Mouse (Mus musculus) T-helper 17 cell (primary cell): ENCODE results near the gene Cit.

Source experiments
- in situ Hi-C, 2 experiments: fragments of 300-600 bp; cut with MboI, MseI; formaldehyde crosslinking; loops; 1 replicate in 1 of 2; 2 replicates in 1 of 2; pipeline ENCODE4 v1.15.1; 2025; ENCODE audit warnings: high pct_unique_total_duplicates in 2 of 2

Gene Cit

DNA sequence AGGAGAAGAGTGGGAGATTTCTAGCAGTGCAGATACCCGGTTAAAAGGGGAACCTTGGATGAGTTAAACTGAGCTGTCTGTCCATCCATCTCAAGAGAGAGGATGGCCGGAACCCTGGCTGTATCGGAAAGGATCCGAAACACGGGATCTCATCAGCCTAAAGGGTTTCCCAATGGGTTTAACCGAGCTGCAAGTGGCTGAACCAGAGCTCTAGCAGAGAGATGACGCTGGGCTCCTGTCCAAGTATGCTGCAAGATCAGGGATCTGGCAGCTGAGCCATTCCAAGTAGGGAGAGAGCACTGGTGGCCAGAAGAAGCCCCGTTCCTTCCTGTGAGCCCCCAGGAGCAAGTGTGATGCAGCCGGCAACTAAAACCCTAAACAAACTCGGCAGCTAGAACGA lies 64.0 kb downstream of the Cit start:
- in situ Hi-C loops: no loop called here

DNA sequence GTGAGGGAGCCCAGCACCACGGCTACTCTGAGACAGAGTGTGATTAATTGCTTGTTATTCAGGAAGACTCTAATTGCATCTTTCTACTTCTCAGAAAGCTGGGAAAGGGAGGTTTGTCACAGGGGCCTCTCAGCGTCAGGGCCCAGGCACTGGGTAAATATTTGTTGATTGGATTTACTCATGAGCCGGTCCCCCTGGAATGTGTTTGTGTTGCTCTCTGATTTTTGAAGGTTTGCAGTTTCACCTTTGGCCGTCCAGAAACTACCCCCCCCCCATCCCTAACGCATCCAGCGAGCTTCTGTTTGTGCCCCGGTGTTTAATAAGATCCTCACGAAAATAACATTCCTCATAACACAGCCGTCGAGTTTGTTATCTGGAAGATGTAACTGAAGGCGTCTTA lies 65.4 kb downstream of the Cit start:
- in situ Hi-C loops: no loop called here

DNA sequence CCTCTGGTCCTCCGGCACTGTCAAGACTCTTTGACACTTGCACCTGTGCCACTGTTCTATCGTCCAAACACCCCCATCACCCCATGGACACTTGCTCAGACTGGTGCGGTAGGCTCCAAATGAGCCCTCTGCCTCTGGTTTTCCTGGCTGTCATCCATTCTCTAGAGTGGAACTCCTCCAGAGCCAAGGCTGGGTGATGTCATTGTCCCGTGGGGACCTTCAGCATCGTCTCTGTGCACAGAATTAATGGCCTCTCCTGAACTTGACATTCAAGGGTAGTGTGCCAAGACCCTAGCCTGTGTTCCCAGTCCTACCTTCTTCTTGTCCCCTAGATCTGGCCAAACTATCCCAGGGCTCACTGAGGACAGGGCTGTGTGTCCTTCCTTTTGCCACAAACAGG lies 70.4 kb downstream of the Cit start:
- in situ Hi-C loops: no loop called here

DNA sequence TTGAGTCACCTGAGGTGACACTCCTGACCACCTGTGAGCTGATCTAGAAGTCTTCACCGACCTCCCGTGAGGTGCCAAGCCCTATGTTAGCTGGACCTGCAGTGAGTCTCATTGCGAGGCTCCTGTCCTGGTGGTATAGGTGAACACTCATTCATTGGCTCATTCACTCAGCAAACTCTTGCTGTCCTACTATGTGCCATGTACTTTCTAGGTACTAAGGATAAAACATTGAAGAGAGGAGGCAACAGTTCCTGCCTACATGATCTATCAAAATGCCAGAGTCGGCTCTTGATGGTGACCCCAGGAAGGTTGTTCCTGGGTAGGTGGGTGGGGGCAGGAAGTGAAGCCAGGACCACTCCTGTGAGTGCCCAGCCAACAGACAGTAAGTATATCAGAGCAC lies 72.9 kb downstream of the Cit start:
- in situ Hi-C loops: no loop called here

DNA sequence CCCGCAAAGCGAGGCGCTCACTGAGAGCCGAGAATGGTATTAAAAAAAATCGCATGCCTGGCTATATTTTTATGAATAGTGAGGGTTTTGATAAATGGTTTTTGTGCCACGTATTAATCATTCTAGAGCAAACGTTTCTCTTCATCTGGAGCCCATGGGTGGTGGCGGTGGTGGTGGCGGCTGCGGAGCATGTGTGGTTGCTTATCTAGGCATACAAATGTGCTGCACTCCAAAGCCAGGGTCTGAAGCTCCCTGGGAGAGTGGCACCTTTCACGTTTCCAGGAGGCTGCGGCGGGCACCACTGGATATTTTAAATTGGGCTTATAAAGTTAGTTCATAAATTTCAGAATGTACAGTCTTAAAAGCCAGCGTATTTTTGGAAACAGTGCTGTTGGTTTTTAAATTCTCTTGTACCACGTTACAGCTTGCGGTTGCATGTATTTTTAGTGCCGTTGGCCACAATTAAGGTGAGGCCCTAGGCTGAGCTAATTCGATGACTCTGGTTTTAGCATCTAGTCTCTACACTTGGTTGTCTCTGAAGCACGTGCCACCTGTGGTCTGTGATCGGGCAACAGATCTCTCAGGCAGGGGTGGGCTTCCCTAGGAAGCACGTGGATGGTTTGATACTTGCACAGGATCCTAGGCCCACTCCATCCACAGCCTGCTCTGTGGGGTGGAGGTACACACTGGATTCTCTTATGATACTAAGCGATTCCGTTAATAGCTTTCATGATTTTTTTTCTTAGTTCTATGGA lies 73.7 kb downstream of the Cit start:
- in situ Hi-C loops: no loop called here

DNA sequence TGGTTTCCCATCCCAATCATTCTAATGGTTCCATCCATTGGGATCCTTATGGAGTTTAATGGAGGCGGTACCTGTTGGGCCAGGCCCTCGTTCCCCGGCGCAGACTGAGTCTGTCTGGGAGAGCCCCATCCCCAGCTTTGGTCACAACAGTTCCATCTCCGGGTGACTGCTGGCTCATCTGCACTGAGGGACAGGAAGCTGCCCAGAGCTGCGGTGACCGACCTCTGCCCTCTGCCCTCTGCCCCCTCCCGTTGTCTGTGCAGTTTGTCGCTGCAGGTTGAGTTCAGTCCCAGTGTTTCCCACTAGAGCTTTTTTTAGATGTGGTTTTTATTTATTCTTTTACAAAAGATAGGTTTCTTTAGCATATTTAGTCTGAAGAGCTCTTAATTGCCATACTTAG lies 76.9 kb downstream of the Cit start:
- in situ Hi-C loops: no loop called here

DNA sequence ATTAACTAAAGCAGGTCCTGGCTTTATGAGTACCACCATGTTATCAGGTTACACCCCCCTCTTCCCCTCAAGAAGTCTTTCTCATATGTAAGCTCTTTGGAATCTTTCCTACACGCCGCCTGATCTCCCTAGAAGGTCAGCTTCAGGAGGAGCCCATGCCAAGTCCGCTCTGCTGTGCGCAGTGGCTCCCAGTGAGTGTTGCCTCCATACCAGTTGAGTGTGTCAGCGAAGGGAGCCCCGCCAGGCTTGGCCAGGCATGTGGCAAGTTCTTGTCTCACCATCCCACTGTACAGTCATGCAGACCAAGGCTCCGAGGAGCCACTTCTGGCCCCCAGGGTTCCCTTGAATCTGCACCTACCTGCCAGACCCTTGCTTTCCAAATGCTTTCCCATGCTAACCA lies 79.9 kb downstream of the Cit start:
- in situ Hi-C loops: no loop called here

DNA sequence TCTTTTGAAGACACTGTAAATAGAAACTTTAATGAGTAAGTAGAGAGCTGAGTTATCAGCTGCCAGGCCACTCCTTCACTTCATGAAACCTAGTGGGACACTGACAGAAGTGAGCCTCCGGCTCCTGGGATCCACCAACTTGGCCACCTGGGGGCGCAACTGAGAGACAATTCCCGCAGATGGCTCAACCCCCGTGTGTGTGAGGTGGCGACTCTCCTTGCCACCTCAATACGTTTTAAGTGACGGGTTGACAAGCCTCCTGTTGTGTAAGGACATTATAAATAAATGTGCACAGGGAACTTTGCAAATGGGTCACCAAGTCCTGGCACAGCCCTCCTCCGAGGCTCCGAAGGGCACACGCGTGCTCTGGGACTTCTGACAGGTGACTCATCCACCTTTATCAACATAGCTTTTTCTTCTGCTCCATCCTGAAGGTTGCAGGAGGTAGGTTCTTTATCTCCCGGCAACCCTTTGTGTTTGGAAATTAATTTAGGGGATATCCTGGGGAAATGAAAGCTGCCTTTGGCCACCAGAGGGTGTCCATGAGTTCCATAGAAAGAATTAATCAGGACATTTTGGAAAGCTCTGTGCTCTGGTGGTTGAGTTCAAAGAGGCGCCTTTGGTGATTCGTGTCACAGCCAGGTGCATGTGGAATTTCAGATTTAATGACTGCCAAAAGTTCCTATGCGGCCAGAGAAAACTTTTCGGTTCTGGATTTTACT lies 83.9 kb downstream of the Cit start:
- in situ Hi-C loops: no loop called here

DNA sequence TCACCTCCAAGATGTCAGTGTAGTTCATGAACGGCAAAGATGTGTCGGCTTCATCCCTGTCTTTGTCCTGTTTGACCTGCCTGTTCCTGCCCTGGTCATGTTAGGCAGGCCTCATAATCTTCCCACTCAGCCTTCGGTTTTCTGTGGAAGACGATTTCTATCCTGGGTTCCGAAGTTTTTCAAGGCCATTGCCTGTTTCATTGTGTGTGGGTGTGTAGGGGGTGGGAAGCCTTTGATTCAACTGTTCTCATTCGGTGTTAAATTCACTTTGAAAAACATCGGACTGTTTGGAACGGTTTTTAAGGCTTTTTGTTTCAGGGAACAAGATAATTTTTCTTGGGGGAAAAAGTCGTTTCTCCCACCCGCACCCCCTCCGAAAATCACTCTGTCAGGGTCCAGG lies 87.2 kb downstream of the Cit start:
- in situ Hi-C loops: no loop called here

DNA sequence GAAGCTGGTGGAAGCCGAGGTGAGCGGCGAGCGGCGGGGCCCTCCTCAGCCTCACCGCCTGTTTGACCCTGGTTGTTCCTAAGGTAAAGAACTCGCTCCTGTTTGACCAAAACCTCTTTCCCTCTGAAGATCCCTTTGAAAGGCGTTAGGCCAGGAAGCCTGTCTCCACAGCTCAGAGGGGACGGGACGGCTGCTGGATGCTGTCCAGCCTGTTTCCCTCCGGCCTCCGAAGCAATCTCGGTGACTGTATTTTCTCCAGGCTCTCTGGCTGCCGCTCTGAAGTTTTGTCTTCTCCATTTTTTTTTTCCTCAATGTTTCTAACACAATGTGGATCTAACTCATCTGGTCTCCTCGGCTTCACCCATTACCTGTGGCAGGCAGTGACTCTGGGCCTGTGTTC lies 91.8 kb downstream of the Cit start:
- in situ Hi-C loops: no loop called here

DNA sequence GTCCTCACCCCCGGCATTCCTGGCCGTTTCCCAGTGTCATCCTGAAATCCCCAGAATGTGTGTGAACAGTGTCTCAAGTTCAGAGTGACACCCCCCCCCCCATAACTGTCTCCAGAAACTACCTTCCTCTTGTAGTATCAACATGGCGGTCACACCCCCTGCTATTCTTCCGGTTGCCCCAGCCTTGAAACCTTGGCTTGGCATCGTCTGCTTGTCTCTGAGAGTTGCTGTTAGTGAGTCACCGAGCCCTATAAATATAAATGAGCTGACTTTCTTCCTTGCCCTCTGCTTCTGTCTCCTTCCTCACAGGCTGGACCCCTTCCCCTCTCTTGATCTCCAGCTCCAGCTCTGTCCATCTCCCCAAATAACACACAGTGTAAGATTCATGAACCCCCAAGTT lies 92.5 kb downstream of the Cit start:
- in situ Hi-C loops: no loop called here

DNA sequence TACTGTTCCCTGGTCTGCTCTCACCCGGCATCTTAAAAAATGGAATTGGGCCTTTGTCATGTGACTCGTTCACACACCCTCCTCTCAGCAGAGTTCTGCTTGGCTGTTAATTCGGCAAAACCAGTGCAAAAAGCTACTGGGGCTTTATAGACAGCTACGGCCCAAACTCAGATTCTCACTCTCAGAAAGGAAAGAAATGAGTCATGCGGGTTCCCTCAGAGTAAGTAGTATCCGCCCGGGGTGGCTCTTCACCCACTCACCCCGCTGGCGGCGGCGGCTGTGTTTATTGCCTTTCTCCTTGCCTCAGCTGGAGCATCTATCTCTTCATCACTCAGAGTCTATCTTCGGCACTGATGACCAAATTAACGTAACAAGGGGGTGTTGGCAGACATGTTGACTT lies 93.9 kb downstream of the Cit start:
- in situ Hi-C loops: no loop called here

DNA sequence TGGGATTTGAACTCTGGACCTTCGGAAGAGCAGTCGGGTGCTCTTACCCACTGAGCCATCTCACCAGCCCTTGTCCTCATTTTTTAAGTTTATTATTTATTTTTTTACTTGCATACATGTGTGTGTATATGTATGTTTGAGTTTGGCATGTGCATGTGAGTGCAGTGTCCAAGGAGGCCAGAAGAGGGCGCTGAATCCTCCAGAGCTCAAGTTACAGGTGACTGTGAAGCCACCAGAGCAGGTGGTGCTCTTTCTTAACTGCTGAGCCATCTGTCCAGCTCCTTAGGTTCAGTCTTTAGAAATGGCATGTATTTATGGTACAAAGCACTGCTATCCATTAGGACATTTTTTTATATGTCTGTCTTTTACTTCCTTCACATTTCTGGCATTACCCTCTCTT lies 97.3 kb downstream of the Cit start:
- in situ Hi-C loops: no loop called here

DNA sequence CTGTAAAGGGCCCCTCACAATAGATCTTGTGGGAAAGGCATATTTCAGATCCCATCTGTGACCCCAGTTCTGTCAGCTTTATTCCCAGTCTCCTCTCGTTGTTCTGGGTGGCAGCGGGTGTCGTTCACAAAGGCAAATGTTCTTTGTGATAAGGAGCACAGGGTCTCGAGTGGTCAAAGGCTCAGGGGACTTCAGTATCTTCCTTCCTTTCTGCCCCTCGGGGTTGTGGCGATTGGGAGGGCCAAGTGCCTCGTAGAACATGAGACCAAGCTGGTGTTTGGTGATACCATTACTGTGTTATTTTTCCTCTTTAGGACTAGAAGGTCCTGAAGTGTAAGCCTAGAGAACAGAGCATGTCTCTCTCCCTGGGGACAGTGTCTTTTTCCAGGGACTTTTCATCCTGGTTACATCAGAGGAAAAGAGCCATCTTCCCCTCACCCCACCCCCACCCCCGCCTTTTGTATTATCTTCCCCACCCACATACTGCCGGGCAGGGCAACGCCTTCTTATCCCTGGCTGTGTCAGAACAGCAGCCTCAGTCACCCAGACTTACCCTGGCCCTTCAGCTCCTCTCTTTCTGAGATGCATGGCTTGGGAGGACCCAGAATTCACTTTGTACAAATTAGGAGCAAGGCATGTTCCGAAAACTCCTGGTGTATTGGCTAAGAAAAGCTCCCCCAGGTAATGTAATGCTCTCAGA lies 99.9 kb downstream of the Cit start:
- in situ Hi-C loops: no loop called here

DNA sequence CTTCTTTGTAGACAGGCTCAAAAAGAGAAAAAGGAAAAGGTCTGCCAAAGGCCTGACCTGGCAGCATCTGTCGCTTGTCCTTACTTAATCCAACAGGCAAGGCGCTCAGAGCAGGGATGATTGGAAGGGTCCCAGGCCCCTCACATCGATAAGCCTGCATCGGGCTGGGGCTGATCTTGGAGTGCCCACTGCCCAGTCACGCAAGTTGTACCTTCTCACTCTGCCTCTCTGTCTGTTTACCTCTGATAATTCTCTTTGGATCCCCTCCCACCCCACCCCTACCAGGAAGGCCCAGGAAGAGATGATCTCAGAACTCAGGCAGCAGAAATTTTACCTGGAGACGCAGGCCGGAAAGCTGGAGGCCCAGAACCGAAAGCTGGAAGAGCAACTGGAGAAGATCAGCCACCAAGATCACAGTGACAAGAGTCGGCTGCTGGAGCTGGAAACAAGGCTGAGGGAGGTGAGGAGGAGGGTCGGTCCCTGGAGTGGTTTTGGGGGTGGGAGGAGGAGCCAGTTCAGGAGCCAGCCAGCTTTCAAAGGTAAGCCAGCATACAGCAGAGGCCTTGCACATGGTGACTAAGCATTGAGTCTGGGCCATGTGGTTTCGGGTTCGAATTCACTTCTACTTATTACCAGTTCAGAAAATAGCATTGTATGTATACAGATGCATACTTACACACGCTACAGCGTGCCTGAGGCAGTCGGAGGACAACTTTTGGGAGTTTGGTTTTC lies 102.7 kb downstream of the Cit start:
- in situ Hi-C loops: no loop called here

DNA sequence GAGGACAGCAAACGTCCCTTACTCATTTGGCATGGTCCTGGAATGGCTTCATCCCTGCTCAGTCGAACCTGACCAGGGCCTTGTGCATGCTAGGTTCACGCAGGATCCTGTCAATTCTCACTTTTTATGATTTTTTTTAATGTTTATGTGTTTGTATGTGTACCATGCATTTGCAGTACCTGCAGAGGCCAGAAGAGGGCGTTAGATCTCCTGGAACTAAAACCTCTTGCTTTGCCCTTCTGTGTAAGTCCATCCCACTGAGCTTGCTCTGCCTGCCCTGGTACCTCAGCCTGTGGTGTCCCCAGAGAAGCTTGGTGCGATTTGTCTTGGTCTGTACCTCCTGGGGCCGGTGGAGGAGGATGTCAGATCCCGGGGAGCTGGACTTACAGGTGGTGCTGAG lies 105.9 kb downstream of the Cit start:
- in situ Hi-C loops: no loop called here

DNA sequence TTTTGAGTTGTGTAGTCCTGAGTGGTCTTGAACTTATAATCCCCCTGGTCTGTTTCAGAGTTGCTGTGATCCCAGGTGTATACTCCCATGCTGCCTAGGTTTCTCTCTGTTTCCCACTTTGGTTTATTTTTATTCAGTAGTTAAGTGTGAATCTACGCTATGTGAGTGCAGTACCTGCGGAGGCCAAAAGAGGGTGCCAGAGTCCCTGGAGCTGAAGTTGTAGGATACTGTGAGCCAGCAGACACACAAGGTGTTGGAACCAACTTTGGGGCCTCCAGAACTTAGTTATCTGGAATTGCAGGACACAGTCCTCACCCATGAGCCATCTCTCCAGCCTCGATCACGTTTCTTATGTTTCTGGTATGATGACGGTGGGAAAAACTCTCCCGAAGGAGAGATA lies 108.1 kb downstream of the Cit start:
- in situ Hi-C loops: no loop called here

DNA sequence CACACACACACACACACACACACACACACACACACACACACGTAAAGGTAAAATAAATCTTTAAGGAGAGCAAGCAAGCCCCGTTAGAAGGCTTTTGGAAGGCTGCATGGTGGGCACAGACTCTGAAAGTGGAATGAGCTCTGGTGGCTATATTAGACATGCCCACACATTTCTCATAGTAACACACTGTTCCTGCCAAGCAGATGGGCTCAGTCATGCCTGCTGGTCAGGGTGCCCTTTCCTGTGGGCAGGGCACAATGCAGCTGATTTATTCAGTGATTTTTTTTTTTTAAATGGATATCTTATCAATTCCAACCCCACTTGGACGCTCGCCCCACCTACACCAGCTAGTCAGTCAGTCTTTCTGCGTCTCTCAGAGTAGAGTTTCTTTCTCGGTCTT lies 109.0 kb downstream of the Cit start:
- in situ Hi-C loops: no loop called here

DNA sequence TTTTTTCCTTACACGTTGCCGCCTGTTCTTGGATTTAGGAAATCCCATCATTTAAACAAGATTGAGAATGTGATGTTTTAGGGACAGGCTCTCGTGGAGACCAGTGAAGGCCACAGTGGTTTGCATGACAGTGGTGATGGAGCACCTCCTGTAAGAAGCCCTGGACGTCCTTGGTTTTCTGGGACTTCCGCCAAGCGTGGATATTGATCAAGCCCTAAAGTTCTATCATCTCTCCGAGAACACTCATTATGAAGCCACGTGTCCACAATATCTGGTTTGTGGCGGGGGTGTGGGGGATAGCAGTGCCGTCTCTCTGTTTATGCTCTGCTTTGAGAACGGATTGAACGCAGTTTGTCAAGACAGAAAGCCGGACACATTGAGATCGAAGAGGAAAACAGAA lies 109.5 kb downstream of the Cit start:
- in situ Hi-C loops: no loop called here

DNA sequence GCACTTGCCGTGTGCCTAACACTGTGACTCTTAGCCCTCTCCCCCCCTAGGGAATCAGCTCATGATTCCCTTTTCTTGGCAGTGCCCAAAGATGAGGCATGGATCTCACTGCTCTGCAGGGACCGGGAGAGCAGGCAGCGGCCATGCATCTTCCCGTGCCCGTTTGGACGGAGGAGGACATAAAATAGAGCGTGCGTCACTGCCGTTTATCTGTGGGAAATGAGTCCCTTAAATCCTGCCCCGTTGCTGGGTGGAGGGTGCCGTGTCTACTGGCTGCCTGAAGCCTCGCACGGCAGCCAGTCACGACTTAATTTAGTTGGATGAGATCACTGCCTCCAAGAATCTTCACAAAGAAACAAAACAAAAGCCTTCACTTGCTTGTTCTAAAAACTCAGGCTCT lies 110.1 kb downstream of the Cit start:
- in situ Hi-C loops: no loop called here

DNA sequence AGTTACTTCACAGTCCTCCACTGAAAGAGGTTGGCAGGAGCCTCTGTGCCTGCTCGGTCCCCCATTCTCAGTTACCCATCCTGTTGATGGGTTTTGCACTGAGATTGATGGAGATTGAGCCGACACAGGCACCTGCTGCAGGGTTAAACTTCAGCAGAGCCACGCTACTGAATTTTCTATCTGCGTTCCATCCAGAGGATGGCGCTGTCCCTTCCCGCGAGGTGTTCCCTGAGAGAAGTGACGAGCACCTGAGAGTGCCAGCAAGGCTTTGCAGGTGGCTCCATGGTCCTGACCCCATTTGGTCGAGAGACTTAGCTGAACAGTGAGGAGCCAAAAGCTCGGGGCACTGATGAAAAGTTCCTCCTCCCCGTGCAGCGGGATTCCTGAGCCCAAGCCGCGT lies 111.0 kb downstream of the Cit start:
- in situ Hi-C loops: no loop called here

DNA sequence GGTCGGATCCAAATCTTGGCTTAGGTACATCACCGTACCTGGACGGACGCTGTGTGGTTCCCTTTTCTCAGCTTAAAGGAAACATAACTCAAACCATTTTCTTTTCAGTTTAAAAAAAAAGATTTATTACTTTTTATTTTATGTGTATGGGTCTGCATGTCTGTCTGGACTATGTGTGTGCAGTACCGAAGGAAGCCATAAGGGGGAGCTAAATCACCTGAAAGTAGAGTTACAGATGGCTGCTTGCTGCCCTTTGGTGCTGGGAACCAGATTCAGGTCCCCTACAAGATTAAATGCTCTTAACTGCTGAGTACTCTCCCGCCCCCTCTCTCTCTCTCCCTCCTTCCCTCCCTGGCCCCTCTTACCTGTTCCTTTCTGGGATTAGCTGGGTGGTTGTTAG lies 112.1 kb downstream of the Cit start:
- in situ Hi-C loops: no loop called here
